23 mouse cellular contexts compared by ENCODE assay signal in genomic region chr9:114110268-114110667, GRCm38 (mm10). TPM values are rescaled to one million over a fixed set of nuclear protein-coding genes. Genes with fewer than 3 reads are reported as not detected.
DNase-seq lines count a peak whose midpoint lies in the region; TF ChIP-seq lines count a peak whose summit lies in the region.
"Had no signal": no experiment of that assay in that cellular context is flagged by ENCODE, and none has a peak within 500 bp of the region (broad histone marks: within the 10 kb centered on the region; RNA-seq: fewer than 3 reads in every experiment).

No protein-coding gene starts in this region.

- TF ChIP-seq CTCF in lung, adult 2 months (IDR thresholded peaks at IDR 0.05; ENCODE audit: insufficient read depth, low read length) = no peak

- WGBS in lung, adult 2 months = 75% methylated on average over 2 of the region's 2 CpGs

- H3K4me1 ChIP-seq in lung, adult 2 months (ENCODE audit: control insufficient read depth, insufficient read depth, low read length) = no peaks in the 10 kb centered on the region; the same call in 1 of the 2 replicates
- H3K4me1 ChIP-seq: hindbrain, embryonic 10.5 days; liver, embryonic 15.5 days; midbrain, embryonic 13.5 days; neural tube, embryonic 13.5 days had no signal

- H3K4me3 ChIP-seq in lung, adult 2 months (replicated peaks; ENCODE audit: extremely low read depth, low read depth, low read length) = no peak overlapping the region
- H3K4me3 ChIP-seq: hindbrain, embryonic 10.5 days; limb, embryonic 15.5 days; liver, embryonic 15.5 days; midbrain, embryonic 13.5 days; neural tube, embryonic 13.5 days had no signal

- DNase-seq in cerebellum, adult 11 months = peak; percentile 16
- no peak for DNase-seq in cerebellum, postnatal 4 days (ENCODE audit: low spot score in 2 of 2)
- DNase-seq in left cerebral cortex, postnatal 4 days = peak; percentile 43
- no peak for DNase-seq in left cerebral cortex, adult 9 months (ENCODE audit: low spot score in 2 of 2)
- peak; percentile 48 to 72 for DNase-seq in cerebellum, postnatal 10 days
- no peak for DNase-seq in adrenal gland, postnatal 36 days
- no peak for DNase-seq in lung, adult 2 months
- DNase-seq in left cerebral cortex, adult 8-10 months (ENCODE audit: low spot score in 2 of 2) = no peak
- DNase-seq: adrenal gland, postnatal 14 days; gastrocnemius, postnatal 25 days; kidney, adult 18-20 months; kidney, postnatal 14 days; layer of hippocampus, adult 9-11 months; lung, postnatal 10 days; right cerebral cortex, adult 18-20 months had no signal

- no peak for TF ChIP-seq POLR2A in lung, adult 2 months (IDR thresholded peaks at IDR 0.05; ENCODE audit: borderline replicate concordance, extremely low read depth, low read depth, low read length)

- intact Hi-C loops in left cerebral cortex, postnatal 4 days (cut with DNase I) = loop anchor here (5.0 kb wide), 1 partner anchor 118 kb away; no protein-coding TSS in a partner anchor

RNA-seq across cellular contexts. Expression of gene Susd5, which starts 53.3 kb away (rescaled TPM):
- 1 to 10 TPM; 1.6 to 1.9 TPM for total RNA-seq in left cerebral cortex, postnatal 4 days (2021)
- total RNA-seq in adrenal gland, postnatal 36 days (2021) = under 1 TPM; 0.20 to 0.26 TPM
- polyA plus RNA-seq in lung, adult 2 months (2012; rRNA removed) = 0.37 and 0.79 TPM in 2 replicates
- total RNA-seq in left cerebral cortex, adult 8-10 months (2022) = 1 to 10 TPM; 7.9 to 9.8 (median 8.4) TPM
- total RNA-seq: megakaryocyte, adult 5-6 weeks had no signal
- polyA plus RNA-seq: activated CD4-positive, CD25-positive, alpha-beta regulatory T cell, adult 4 months; G1E had no signal

Comparison
In these comparisons a context has a peak if more than half of its experiments do, and no peak if none do; other contexts are left out.
1. DNase-seq: peak in cerebellum, adult 11 months (single experiment), left cerebral cortex, postnatal 4 days (single experiment) and cerebellum, postnatal 10 days (2 of 2); none in cerebellum, postnatal 4 days (0 of 2), left cerebral cortex, adult 9 months (0 of 2), adrenal gland, postnatal 36 days (0 of 2), lung, adult 2 months (single experiment) and left cerebral cortex, adult 8-10 months (0 of 2).